Mouse (Mus musculus) brain, embryonic 18.5 days (tissue): ENCODE results near the gene Ifi208.
"Not testable (repeated sequence)": the region's sequence is repeated elsewhere in the genome, so short reads cannot be mapped to it uniquely, and the experiment has no call there.

ENCODE experiments used
- DNase-seq: peaks from one replicate; pipeline ENCODE4 v3.0.0-alpha.2; 2012; ENCODE audit warnings: low read depth, low spot score

The Ifi208 gene

DNA sequence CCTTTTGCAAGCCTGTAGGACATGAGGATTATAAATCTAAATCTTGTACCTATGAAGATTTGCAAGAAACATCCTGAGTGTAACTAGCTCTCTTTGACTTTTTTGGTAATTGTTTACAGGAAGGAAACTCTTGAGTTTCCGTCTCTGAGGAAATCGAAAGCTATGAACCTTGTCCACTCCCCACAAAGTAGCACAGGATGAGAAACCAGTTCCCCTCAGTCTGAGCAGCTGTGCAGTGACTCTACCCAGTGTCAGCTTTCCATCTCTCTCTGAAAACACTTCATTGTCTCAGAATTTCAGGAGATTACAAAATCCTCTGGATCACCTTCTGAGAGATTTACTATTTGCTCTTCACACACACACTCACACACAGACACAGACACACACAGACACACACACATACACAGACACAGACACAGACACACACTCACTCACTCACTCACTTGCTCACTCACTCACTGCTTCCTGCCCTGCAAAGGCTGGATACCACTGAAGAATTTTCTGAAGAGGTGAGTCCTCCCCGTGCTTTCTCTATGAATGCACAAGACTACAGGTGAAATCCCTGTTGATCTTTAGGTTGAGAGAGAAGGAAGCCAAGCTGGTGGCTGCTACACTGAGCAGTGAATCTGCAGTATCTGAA is at the start of gene Ifi208:
Ifi208 (plus strand) TSS at position 218 of the 640 bp plus-strand sequence.
- not testable (repeated sequence) for DNase-seq

GRCm38 (mm10) chr1:173624052-173624451 is 49.4 kb upstream of the Ifi208 start:
- no peak for DNase-seq

DNA sequence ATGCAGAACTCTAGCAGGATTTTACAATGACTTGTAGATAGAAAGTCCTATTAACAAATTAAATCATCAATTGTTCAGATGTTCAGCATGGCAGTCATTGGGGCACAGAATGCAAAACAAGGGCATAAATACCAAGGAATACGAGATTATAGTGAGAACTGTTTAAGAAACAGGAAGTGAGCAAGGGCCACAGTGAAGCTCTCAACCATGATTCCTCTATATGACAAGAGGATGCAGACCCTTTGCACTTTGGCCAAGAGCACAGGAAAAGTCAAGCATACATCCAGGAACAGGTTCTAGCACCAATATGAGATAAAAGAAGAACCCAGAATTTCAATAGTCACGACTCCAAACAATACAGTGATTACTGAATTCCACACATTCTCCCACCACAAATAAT is 46.8 kb upstream of the Ifi208 start:
- no peak for DNase-seq

GRCm38 (mm10) chr1:173630622-173631021 is 42.9 kb upstream of the Ifi208 start, which contains the start of gene Ifi209:
Gene Ifi209 (plus strand): TSS chr1:173630917.
- not testable (repeated sequence) for DNase-seq

DNA sequence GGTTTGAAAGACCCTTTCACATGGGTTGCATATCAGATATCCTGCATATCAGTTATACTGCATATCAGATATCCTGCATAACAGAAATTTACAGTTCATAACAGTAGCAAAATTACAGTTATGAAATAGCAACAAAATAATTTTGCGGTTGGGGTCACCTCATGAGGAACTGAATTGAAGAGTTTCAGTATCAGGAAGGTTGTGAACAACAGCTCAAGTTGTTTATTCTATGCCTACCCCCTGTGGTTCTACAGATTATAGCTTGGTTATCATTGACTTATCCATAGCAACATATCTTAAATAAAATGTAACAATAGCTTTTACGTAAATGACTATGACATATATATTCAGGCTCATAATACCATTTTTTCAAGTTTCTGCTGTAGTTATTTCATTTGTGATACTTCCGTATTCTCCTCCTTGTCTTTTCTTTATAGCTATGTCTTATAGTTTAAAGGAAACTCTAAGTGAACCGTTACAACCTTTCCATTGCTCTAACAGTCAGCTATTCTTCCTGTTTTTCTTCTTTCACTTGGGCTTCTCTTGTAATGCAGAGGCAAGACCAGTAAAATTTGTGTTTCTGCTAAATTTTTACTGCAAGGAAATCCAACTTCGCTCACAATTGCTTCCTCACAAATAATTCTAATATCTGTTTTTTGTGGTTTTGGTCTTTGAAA is 39.4 kb upstream of the Ifi208 start:
- DNase-seq, result no peak

DNA sequence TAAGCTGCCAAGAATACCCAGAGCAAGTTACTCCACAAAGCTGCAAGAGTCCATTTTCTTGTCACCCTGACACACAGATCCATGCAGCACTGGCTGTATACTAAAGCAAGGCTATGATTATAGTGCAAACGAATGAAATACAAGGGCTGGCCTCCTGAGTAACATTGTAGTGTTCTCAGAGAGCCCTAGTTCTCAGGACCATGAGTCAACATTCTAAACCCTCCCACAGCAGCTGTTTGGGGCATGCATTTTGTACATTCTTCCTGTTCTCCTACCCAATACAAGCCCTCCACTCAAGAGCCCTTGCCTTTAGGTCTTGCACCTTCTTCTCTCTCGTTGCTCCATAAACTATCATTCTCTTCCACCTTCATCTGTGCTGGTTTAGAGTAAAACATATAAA is 28.1 kb upstream of the Ifi208 start:
- DNase-seq, result no peak

- no peak for DNase-seq
These were observed 15.5 kb upstream of the Ifi208 start for GRCm38 (mm10) chr1:173657973-173658372.

- not testable (repeated sequence) for DNase-seq
These were observed 5.1 kb downstream of the Ifi208 start for GRCm38 (mm10) chr1:173678605-173679004.

DNA sequence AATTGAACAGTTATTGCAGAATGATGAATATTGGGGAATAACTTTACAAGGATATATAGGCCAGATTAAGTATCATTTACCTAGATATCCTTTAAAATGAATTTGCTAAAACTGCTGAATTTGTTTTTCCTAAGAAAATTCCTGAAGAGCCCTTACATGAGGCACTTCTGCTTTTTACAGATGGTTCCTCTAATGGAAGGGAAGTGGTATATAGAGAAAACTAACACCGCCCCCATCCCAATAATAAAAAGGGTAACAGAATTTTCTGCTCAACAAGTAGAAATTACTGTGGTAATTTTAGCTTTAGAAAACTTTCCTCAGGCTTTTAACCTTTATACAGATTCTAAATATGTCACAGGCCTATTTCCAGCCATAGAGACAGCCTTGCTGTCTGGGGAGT is 20.8 kb downstream of the Ifi208 start:
- DNase-seq, result no peak

GRCm38 (mm10) chr1:173733219-173733618 is 59.7 kb downstream of the Ifi208 start:
- DNase-seq, result no peak

DNA sequence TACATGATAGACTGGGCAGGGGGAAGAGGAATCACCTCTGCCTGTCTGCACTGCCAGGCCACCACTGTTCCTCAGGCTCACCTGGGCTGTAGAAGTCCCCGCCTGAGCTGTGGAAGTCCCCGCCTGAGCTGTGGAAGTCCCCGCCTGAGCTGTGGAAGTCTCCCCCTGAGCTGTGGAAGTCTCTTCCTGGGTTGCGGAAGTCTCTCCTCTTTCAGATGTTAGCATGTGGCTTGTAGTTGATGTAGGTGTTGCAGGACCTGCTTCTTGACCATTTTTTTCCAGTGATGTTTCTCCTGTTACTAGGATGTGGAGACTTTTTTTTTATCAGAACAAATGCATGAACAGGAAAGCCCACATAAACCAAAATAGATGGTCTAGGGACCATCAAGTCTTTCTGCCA is 61.5 kb downstream of the Ifi208 start:
- DNase-seq, result not testable (repeated sequence)

DNA sequence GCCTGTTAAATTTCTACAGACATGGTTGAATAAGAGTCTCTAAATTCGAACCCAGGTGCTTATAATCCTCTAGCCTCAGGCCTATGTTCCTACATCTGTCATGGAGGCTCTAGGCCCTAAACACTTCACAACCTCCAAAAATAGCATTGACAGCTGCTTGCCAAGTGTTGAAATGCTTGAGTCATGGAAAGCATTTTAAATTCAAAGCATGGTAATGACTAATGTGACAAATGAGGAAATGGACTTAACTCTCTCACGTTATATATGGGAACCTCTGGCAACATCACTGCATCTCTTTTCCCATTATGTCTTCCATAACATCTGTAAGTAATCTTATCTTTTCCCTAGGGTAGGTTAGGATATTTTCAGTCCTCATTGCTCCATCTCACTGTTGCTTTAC is 63.5 kb downstream of the Ifi208 start:
- DNase-seq, result no peak

GRCm38 (mm10) chr1:173740537-173740936 is 67.1 kb downstream of the Ifi208 start:
- no peak for DNase-seq

- DNase-seq, result no peak
These were observed 68.2 kb downstream of the Ifi208 start, which contains the start of gene Ifi207 for GRCm38 (mm10) chr1:173741656-173742055. Gene Ifi207 (minus strand): TSS chr1:173741747.

DNA sequence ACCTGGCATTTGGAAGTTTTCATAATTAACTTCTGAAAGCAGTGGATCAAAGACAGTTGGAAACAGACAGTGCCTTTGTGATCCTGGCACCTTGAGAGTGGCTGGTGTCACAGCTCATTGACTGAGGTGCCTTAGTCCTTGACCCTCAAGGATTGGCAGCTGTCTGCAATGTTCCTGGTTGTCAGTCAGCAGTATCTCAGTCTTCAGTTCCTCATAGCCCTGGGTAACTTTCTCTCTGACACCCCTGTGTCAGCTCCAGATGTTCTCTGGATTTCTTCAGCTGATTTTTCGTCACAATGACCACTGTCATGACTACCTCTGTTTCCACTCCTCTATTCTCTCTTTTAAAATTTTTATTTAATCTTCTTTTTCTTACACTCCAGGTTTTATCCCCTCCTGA is 68.8 kb downstream of the Ifi208 start:
- DNase-seq, result no peak
